Mouse (Mus musculus) lung, postnatal 0 days (tissue): Measurements from ENCODE around the gene Grin2b. TPM values are rescaled to one million over a fixed set of nuclear protein-coding genes. Genes with fewer than 3 reads are reported as not detected.
"Not testable (repeated sequence)": the region's sequence is repeated elsewhere in the genome, so short reads cannot be mapped to it uniquely, and the experiment has no call there.

ENCODE experiments used
- ATAC-seq: fragments of 200-750 bp; cut with Nextera tagmentation; 2 replicates; pipeline ENCODE4 v1.8.0; 2017; ENCODE audit warnings: moderate library complexity
- DNase-seq: peaks from one replicate; pipeline ENCODE4 v3.0.0-alpha.2; 2016; ENCODE audit warnings: low spot score
- H3K27ac ChIP-seq: fragments of 300-500 bp; sonication (generic); 2 replicates; pipeline ENCODE4 v1.5.1; 2014; ENCODE audit warnings: antibody characterized with exemption, mild to moderate bottlenecking, low read length, mixed read lengths
- H3K27me3 ChIP-seq: fragments of 300-500 bp; sonication (generic); replicated peaks from 2 replicates; pipeline ENCODE4 v1.6.1; 2014; ENCODE audit warnings: low read length, mixed read lengths; ENCODE audit not compliant: insufficient read depth
- H3K36me3 ChIP-seq: fragments of 300-500 bp; sonication (generic); 2 replicates; pipeline ENCODE4 v1.6.1; 2014; ENCODE audit warnings: low read length, mixed read lengths; ENCODE audit not compliant: insufficient read depth
- H3K4me1 ChIP-seq: fragments of 300-500 bp; sonication (generic); 2 replicates; pipeline ENCODE4 v1.6.1; 2014; ENCODE audit warnings: antibody characterized with exemption, low read depth, low read length, mixed read lengths; ENCODE audit not compliant: insufficient read depth
- H3K4me2 ChIP-seq: fragments of 300-500 bp; sonication (generic); replicated peaks from 2 replicates; pipeline ENCODE4 v1.6.1; 2014; ENCODE audit warnings: low read depth, mild to moderate bottlenecking, low read length, moderate library complexity, mixed read lengths
- H3K4me3 ChIP-seq: fragments of 300-500 bp; sonication (generic); 2 replicates; pipeline ENCODE4 v1.5.1; 2014; ENCODE audit warnings: low read depth, low read length
- H3K9ac ChIP-seq: fragments of 300-500 bp; sonication (generic); replicated peaks from 2 replicates; pipeline ENCODE4 v1.6.1; 2014; ENCODE audit warnings: low read depth, mild to moderate bottlenecking
- H3K9me3 ChIP-seq: fragments of 300-500 bp; sonication (generic); 2 replicates; pipeline ENCODE4 v1.6.1; 2016; ENCODE audit warnings: low read length, mixed read lengths
- CTCF ChIP-seq: IDR thresholded peaks from 2 replicates; pipeline ENCODE4 v1.5.1; 2016; ENCODE audit warnings: antibody characterized with exemption, mild to moderate bottlenecking
- EP300 ChIP-seq: IDR thresholded peaks from 2 replicates; pipeline ENCODE4 v1.6.1; 2016; ENCODE audit warnings: antibody characterized with exemption, mild to moderate bottlenecking, control low read depth
- WGBS: fragments of 180-500 bp; shearing (Covaris S2); extraction: QIAGEN DNeasy Blood & Tissue Kit; methylation state at CpG from one replicate; pipeline ENCODE4 v1.1.7; 2014; 5-methylcytosine and 5-hydroxymethylcytosine counted together
- polyA plus RNA-seq: library from polyadenylated mRNA; unstranded; fragments of >200 nt; fragmentation: Nextera tagmentation; extraction: Ambion mirVana; gene quantifications from 2 replicates; pipeline ENCODE4 v1.2.1, GENCODE M21; 2015

The Grin2b gene
- polyA plus RNA-seq, 1 experiment from 2014 or later = 0.50 TPM

GRCm38 (mm10) chr6:135701361-135701760, 471.9 kb downstream of the Grin2b start:
- Histone ChIP-seq H3K9me3 (no peaks in the 10 kb centered on the region), H3K4me1 (no peaks in the 10 kb centered on the region), H3K4me2 (no peak overlapping the region), H3K36me3 (no peaks in the 10 kb centered on the region), H3K9ac (no peak overlapping the region), H3K27ac (no peak overlapping the region), H3K4me3 (no peak overlapping the region), H3K27me3 (no peaks in the 10 kb centered on the region)
- ATAC-seq (no peak), DNase-seq (no peak)
- 71% methylated on average over 3 of the region's 3 CpGs for WGBS
- TF ChIP-seq EP300 (no peak), CTCF (no peak)

- no peak for DNase-seq
- Histone ChIP-seq H3K27me3 (no peaks in the 10 kb centered on the region), H3K4me3 (no peak overlapping the region), H3K4me1 (no peaks in the 10 kb centered on the region), H3K9me3 (no peaks in the 10 kb centered on the region), H3K4me2 (no peak overlapping the region), H3K36me3 (no peaks in the 10 kb centered on the region), H3K27ac (no peak overlapping the region), H3K9ac (no peak overlapping the region)
- no peak for TF ChIP-seq EP300
- peak; percentile 38 for TF ChIP-seq CTCF
- ATAC-seq = peak; percentile 37
- 46% methylated on average over 12 of the region's 12 CpGs for WGBS
Measured at GRCm38 (mm10) chr6:135700717-135701345, 472.5 kb downstream of the Grin2b start.

- DNase-seq = no peak
- no peaks in the 10 kb centered on the region for H3K27me3 ChIP-seq
- TF ChIP-seq EP300 = no peak
- TF ChIP-seq CTCF = no peak
Measured at GRCm38 (mm10) chr6:135692533-135692932, 480.8 kb downstream of the Grin2b start.

GRCm38 (mm10) chr6:135691561-135691960, 481.8 kb downstream of the Grin2b start:
- H3K36me3 ChIP-seq = no peaks in the 10 kb centered on the region
- DNase-seq (no peak), ATAC-seq (no peak)
- H3K4me1 ChIP-seq = no peaks in the 10 kb centered on the region; the same call in 1 of the 2 replicates
- no peak overlapping the region for H3K27ac ChIP-seq
- no peaks in the 10 kb centered on the region for H3K27me3 ChIP-seq
- TF ChIP-seq CTCF = peak; percentile 31
- TF ChIP-seq EP300 = no peak
- no peak overlapping the region for H3K9ac ChIP-seq
- H3K4me3 ChIP-seq = no peak overlapping the region
- WGBS = 88% methylated on average over 7 of the region's 7 CpGs
- H3K4me2 ChIP-seq = no peak overlapping the region
- H3K9me3 ChIP-seq = no peaks in the 10 kb centered on the region

More at GRCm38 (mm10) chr6:135692533-135692932, 480.8 kb downstream of the Grin2b start:
- Histone ChIP-seq H3K27ac (no peak overlapping the region), H3K4me1 (no peaks in the 10 kb centered on the region; the same call in 1 of the 2 replicates), H3K4me3 (no peak overlapping the region), H3K9me3 (no peaks in the 10 kb centered on the region), H3K4me2 (no peak overlapping the region), H3K36me3 (no peaks in the 10 kb centered on the region), H3K9ac (no peak overlapping the region)
- WGBS = 64% methylated on average over 9 of the region's 9 CpGs
- ATAC-seq = no peak

- ATAC-seq = no peak
- Histone ChIP-seq H3K4me3 (no peak overlapping the region), H3K27me3 (no peaks in the 10 kb centered on the region), H3K36me3 (no peaks in the 10 kb centered on the region), H3K4me1 (no peaks in the 10 kb centered on the region; the same call in 1 of the 2 replicates), H3K9me3 (no peaks in the 10 kb centered on the region), H3K9ac (no peak overlapping the region), H3K27ac (no peak overlapping the region), H3K4me2 (no peak overlapping the region)
- no peak for DNase-seq
- TF ChIP-seq EP300 (no peak), CTCF (no peak)
- WGBS = 58% methylated on average over 9 of the region's 9 CpGs
Measured at GRCm38 (mm10) chr6:135687926-135688325, 485.4 kb downstream of the Grin2b start.

- Histone ChIP-seq H3K9me3 (no peaks in the 10 kb centered on the region), H3K4me3 (no peak overlapping the region), H3K27ac (no peak overlapping the region), H3K4me2 (no peak overlapping the region), H3K36me3 (no peaks in the 10 kb centered on the region), H3K9ac (no peak overlapping the region), H3K4me1 (no peaks in the 10 kb centered on the region), H3K27me3 (no peaks in the 10 kb centered on the region)
- no peak for DNase-seq
- TF ChIP-seq CTCF (no peak), EP300 (no peak)
- 42% methylated on average over 2 of the region's 2 CpGs for WGBS
- 0 out of 2 replicates have a peak, but pooled peaks have one; percentile 26 for ATAC-seq
Measured at GRCm38 (mm10) chr6:135684206-135684605, 489.1 kb downstream of the Grin2b start.

- not testable (repeated sequence) for H3K9me3 ChIP-seq, H3K9ac ChIP-seq, H3K4me1 ChIP-seq, H3K4me3 ChIP-seq, H3K27ac ChIP-seq, H3K36me3 ChIP-seq, ATAC-seq, DNase-seq, H3K27me3 ChIP-seq, H3K4me2 ChIP-seq
- 73% methylated on average over 4 of the region's 4 CpGs for whole genome bisulfite sequencing
Measured at GRCm38 (mm10) chr6:135681423-135681822, 491.9 kb downstream of the Grin2b start.
